Mouse (Mus musculus): ENCODE measurements around the gene Ctdspl. TPM values are rescaled to one million over a fixed set of nuclear protein-coding genes. Genes with fewer than 3 reads are reported as not detected.

Ctdspl gene
- polyA plus RNA-seq, 1 experiment, result 42.4 TPM

GRCm38 (mm10) chr9:119063036-119063644 lies 136.9 kb downstream of the Ctdspl start:
- no peak for DNase-seq (ENCODE audit: low read depth)

GRCm38 (mm10) chr9:119064296-119064695 lies 138.0 kb downstream of the Ctdspl start:
- DNase-seq (ENCODE audit: low read depth), result no peak

GRCm38 (mm10) chr9:119067601-119068000 lies 141.3 kb downstream of the Ctdspl start:
- DNase-seq (ENCODE audit: low read depth), result no peak

GRCm38 (mm10) chr9:119068266-119068665 lies 142.0 kb downstream of the Ctdspl start:
- no peak for DNase-seq (ENCODE audit: low read depth)

DNA sequence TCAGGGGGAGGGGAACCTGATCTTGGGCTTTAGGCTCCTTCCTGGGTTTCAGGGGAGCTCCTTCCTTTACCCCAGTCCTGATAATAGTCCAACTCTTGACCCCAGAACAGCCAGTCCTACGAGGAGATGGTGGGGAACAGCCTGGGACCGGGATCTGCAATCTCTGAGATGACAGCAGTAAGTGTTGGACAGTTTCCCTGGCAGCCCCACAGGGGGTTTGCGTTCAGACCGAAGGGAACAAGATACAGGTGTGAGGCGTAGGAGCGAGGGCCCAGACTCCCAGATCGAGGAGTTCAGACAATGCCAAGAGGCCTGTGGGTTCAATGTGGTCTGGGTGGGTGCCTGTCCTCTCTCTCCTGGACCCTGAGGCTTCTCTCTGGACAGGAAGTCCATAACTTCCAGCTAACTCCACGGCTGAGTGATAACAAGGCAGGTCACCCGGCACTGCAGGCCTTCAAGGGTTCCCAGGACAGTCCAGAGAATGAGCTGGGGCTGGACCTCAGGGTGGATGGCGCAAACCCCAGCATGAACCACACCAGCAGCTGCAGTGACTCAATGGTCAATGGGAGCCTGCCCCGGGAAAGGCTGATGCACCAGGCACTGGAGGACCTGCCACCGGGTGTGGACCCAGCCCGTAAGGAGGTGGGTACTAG lies 144.0 kb downstream of the Ctdspl start:
- no peak for DNase-seq (ENCODE audit: low read depth)

DNA sequence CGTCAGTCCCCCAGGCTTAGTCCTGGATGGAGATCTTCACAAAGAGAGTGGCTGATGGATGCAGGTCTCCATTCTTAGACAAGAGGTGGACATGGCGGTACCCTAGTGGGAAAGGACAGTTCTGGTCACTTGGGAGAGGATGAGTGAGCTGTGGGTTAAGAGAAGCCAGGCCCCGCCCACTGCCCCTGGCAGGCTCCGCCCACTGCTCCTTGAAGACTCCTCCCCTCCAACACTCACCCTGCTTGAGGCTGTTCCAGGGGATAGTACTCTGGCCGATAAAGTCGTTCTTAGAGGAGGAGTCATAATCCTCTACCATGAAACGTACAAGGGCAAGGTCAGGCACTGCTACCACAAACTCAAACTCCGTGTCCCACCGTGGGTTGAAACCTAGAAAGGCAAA lies 145.5 kb downstream of the Ctdspl start:
- no peak for DNase-seq (ENCODE audit: low read depth)

- DNase-seq (ENCODE audit: low read depth), result no peak
Observed at GRCm38 (mm10) chr9:119073184-119073895, 147.1 kb downstream of the Ctdspl start.

DNA sequence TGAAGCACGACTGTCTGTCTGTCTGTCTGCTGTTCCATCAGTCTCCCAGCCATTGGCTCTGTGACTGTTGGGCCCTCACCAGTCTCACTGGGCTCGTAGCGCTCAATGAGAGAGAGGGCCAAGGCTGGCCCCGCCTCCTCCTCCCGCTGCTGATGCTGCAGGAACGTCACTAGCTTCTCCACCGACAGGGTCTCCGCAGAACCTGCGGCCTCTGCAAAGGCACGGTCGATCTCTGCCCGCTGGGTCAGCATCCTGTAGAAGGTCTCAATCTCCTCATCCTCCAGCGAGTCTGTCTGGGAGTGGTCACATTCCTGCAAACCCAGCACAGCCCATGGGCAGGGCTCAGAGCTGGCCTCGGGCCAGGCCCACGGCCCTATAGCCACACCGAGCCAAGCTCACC lies 149.4 kb downstream of the Ctdspl start:
- no peak for DNase-seq (ENCODE audit: low read depth)

DNA sequence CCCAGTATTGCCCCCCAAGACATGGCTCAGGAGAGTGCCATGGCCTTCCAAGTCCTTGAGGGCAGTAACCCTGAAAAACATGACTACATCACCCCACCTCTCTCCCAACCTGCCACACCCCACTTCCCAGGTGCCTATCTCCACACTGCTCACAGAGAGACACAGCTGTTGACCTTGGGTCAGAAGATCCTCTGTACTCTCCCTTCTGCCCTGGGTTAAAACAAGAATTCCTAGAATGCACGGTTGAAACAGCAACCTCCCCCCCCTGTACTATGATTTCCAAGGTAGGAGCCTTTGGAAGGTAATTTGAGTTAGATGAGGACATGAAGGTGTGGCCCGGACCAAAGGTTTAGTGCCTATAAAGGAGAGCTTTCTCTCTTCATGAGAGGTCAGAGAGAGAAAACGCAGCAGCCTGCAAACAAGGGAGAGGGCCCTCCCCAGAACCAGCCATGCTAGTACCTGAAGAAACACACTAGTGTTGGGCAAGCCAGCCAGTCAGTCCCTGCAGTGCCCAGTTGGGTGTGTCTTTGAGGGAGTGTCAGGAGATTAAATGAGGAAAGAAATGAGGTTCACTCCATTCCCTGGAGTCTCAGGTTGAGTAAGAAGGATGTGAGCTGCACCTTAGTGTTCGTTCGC lies 153.9 kb downstream of the Ctdspl start:
- no peak for DNase-seq (ENCODE audit: low read depth)

GRCm38 (mm10) chr9:119082039-119082438 lies 155.8 kb downstream of the Ctdspl start:
- DNase-seq (ENCODE audit: low read depth), result no peak

DNA sequence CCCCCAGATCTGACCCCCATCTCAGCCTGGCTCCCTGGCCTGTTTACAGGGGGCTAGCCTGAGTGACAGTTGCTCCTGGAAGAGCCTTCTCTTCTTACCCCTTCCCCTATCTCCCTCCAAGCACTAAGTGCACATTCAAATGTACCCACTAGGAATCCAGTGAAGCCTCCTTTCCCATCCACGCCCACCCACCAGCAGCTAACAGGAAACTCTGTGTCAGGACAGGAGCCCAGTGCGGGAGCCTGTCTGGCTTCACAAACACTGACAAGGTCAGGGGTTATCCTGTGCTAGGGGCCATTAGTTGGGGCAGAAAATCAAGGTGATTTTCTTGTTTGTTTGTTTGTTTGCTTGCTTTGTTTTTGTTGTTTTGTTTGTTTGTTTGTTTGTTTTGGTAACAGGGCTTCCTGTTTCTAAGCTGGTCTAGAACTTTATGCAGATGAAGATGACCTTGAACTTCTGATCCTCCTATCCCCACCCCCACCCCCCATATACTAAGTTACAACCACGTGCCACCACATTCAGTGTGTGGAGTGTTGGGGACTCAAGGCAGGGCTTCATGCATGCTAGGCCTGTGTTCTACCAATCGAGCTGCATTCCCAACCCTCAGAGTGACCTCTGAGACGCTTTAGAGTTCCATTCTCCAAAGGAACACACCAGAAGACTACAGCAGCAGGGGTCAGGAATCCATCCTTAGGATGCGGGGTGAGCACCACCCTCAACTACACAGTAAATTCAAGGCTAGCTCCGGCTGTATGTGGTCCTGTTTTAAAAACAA lies 156.6 kb downstream of the Ctdspl start:
- no peak for DNase-seq (ENCODE audit: low read depth)

DNA sequence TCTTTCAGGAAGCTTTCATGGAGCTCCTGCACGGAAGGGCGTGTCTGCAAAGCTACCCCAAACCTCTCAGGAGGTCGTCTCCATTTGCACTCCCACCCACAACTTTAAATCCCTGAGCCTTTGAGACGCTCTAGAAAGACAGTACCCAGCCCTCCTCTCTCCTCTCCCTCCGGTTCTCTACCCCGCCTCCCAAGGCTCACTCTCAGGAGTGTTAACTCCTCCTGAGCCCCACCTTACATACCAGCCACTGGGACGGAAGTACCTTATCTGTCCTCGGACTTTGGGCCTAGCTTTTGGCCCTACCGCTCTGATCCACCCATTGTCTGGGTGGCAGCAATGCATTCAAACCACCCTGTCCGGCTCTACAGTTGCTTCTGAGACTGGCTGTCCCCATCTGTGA lies 157.7 kb downstream of the Ctdspl start:
- no peak for DNase-seq (ENCODE audit: low read depth)

DNA sequence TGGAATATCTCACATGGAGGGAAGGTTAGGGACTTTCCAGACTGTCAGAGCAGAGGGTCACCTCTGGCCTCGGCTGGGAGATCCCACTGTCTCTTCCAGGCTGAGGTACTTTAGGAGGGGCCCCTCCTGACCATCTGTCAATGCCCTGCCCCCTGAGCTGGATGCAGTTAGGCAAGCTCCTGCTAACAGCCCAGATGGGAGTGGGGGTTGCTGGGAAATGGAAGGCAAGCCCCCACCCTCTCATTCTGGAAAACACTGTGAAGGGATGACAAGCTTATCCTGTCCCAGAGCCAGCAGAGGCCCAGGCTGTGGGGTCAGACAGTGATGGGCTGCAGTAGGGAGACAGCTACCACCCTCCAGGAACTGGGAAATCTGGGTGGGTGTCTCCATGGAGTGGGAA lies 160.2 kb downstream of the Ctdspl start:
- no peak for DNase-seq (ENCODE audit: low read depth)

- DNase-seq (ENCODE audit: low read depth), result no peak
Observed at GRCm38 (mm10) chr9:119087309-119087708, 161.1 kb downstream of the Ctdspl start.

GRCm38 (mm10) chr9:119088148-119088801 lies 162.0 kb downstream of the Ctdspl start:
- no peak for DNase-seq (ENCODE audit: low read depth)

DNA sequence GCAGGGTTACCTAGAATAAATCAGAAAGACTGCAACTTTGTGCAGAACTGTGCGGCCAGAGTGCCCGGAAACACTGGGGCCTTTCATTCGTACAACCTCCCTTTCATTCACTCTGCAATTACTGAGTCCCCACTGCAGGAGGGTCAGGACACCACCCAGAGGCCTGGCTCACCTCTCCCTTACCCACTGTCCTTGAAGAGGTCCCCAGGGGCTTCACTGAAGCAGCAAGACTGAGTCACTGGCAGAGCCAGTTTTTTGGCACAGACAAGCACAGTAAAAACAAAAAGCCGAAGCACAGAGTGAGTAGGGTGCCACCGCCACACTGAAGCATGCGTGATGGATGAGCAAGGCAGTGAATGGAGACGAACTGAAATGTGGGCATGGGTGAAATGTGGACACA lies 163.2 kb downstream of the Ctdspl start:
- DNase-seq (ENCODE audit: low read depth), result no peak

DNA sequence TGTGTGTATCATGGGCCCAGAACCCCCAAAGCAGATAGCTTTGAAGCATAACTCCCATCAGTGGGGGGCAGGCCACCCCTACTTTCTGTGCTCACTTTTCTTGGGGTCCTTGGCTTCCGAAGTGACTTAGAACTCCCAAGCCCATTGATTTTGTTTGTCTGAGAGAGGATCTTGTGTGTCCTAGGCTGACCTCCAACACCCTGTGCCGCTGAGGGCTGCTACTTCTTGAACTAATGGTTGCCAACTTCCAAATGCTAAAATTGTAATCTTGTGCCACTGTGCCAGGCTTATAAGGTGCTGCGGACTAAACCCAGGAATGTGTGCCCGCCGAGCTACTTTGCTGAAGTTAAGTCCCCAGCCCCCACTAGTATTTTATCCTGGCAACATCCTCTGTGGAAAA lies 164.2 kb downstream of the Ctdspl start:
- DNase-seq (ENCODE audit: low read depth), result no peak

DNA sequence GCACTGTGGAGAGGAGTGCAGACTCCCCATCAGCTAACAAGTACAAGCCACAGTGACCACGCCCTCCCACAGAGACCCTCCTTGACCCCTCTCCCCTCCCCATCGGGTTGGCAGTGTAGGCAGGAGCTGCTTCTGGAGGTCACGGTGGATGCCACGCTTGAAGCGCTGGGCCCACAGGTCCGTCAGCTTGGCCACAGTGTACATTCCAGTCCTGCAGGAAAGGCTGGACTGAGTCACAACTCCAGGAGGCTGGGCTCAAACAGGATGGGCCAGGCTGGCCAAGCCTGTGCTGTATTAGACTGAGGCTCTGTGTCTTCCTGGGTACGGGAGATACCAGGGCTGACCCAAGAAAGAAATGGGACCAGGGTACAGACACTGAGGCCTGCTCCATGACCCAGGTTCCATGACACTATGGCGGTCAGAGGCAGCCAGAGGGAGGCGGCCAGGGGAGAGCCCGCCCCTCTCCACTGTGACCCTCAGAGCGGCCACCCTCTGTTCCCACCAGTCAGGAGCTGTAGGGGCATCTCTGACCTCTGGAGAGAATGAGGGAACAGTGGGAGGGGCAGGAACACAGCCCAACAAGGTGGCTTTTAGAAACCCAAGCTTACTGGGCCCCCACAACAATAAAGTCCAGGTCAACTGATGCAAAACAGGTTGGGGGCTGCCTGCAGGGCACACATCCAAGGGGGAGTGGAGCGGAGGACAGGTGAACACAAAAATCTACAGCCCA lies 165.5 kb downstream of the Ctdspl start:
- DNase-seq (ENCODE audit: low read depth), result no peak

DNA sequence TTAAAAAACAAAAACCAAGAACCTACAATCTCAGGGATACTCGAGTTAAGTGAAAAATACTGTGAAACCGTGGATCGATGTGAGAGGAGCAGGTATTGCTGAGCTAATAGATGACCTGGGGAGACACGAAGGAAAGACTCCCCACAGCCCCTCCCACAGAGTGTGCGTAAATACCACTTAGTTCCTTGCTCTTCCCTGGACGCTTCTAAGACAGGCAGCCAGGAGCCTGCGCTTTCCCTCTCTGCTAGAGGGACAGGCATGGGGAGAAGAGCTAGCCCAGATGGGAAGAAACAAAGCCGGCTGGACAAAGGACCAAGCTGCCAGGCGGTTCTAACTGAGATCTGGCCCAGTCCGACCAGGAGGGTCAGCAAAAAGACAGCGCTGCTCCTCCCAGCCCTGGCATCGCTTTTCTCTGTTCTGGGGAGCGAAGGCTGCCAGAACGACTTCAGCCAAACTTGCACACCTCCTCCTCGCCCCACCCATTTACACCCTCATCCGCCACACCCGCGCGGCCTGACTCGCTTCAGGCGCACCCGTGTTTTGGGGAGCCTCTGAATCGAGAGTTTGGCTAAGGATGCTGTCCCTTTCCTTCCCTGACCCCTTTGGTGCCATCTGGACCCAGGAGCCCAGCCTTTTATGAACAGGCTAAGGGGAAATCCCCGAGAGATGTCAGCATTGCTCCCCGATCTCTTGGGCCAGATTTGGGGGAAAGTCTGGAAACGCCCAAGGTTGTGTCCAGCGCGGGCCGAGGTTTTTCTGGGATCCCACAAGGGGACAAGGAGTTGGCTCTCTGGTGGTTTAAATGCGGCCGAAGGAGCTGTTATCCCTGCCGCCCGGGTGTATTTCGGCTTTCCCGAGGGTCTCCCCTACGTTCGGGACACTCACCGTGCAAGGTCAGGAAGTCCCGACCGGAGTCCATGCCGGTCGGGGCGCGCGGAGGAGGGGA lies 166.5 kb downstream of the Ctdspl start:
- no peak for DNase-seq (ENCODE audit: low read depth)

Data from gonadal fat pad, adult 2 months (tissue).